Mouse (Mus musculus) kidney, adult 10 weeks (tissue): ENCODE results near the gene Mrpl16. TPM values are rescaled to one million over a fixed set of nuclear protein-coding genes. Genes with fewer than 3 reads are reported as not detected.

Experiments used
- polyA plus RNA-seq: library from polyadenylated mRNA; stranded (reverse); fragments of 350-450 nt; fragmentation: Illumina TruSeq; extraction: RNeasy Lipid Tissue Mini Kit (QIAGEN cat#74804); gene quantifications from one replicate; pipeline ENCODE4 v1.2.3, GENCODE M21; 2014; ENCODE audit warnings: low read depth, low replicate concordance

The Mrpl16 gene
- polyA plus RNA-seq, result 54.7 TPM

GRCm38 (mm10) chr19:11770205-11770892, at the start of gene Mrpl16:
TSS of gene Mrpl16 (plus strand) at chr19:11770391.

GRCm38 (mm10) chr19:11747298-11747697, 22.9 kb upstream of the Mrpl16 start, which contains the start of gene Gif:
TSS of gene Gif (plus strand) at chr19:11747554.

GRCm38 (mm10) chr19:11819143-11819700, 49.0 kb downstream of the Mrpl16 start, which contains the start of gene Stx3:
TSS of gene Stx3 (minus strand) at chr19:11819403.

Other genes with a start within 250 kb of the Mrpl16 start
- gene Ms4a4d, start 233.6 kb upstream of the Mrpl16 start, polyA plus RNA-seq, result 2.9 TPM
- 0.97 TPM for gene Ms4a6d, start 165.5 kb upstream of the Mrpl16 start, polyA plus RNA-seq
- 5.0 TPM for gene Ms4a2, start 146.7 kb upstream of the Mrpl16 start, polyA plus RNA-seq
- gene Ms4a3, start 129.5 kb upstream of the Mrpl16 start, polyA plus RNA-seq, result not detected
- gene Oosp2, start 109.8 kb upstream of the Mrpl16 start, polyA plus RNA-seq, result not detected
- not detected for gene Oosp1, start 79.2 kb upstream of the Mrpl16 start, polyA plus RNA-seq
- gene Oosp3, start 73.3 kb upstream of the Mrpl16 start, polyA plus RNA-seq, result not detected
- gene Gif, start 22.8 kb upstream of the Mrpl16 start, polyA plus RNA-seq, result not detected
- gene Stx3, start 49.0 kb downstream of the Mrpl16 start, polyA plus RNA-seq, result 54.3 TPM
- not detected for gene Olfr1417, start 68.8 kb downstream of the Mrpl16 start, polyA plus RNA-seq
- not detected for gene Olfr1418, start 90.7 kb downstream of the Mrpl16 start, polyA plus RNA-seq
- gene Olfr1419, start 104.7 kb downstream of the Mrpl16 start, polyA plus RNA-seq, result not detected
- not detected for gene Olfr1420, start 116.2 kb downstream of the Mrpl16 start, polyA plus RNA-seq
- gene Patl1, start 142.0 kb downstream of the Mrpl16 start, polyA plus RNA-seq, result 23.9 TPM
- 36.7 TPM for gene Osbp, start 195.6 kb downstream of the Mrpl16 start, polyA plus RNA-seq